Comparison of ENCODE assay signal across 24 mouse cellular contexts in the genomic region with DNA sequence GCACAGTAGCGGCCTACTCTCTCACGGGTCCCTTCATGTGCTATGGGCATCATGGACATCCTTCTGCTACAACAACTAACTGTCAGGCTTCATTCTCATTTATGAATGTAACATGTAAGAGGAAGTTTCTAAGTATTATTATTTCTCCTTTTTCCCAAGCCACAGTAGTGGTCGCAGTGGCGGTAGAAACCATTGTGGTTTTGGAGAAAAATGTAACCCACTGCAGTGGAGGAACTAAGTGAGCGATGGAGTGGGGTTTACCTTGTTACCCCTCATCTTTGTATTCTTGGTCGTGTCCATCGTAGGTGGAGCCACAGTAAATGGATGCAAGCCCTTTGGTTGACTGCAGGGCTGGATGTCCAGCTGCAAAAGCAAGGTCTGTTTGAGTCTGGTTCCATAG.
"Had no signal": no experiment of that assay in that cellular context is flagged by ENCODE, and none has a peak within 500 bp of the region (broad histone marks: within the 10 kb centered on the region; RNA-seq: fewer than 3 reads in every experiment).

No protein-coding gene starts in this region.

- H3K27me3 ChIP-seq: heart, embryonic 13.5 days; heart, embryonic 15.5 days; intestine, embryonic 15.5 days; limb, embryonic 15.5 days; liver, embryonic 12.5 days had no signal

- H3K9me3 ChIP-seq: heart, embryonic 13.5 days; heart, embryonic 15.5 days; intestine, embryonic 15.5 days; limb, embryonic 13.5 days; limb, embryonic 15.5 days had no signal

- DNase-seq: forebrain, postnatal 0 days; gastrocnemius, postnatal 25 days; heart, adult 11 months; heart, adult 2 months; heart, postnatal 14 days; heart, postnatal 36 days; kidney, adult 18-20 months; kidney, adult 8-10 months; kidney, postnatal 10 days; kidney, postnatal 25 days; kidney, postnatal 4 days; layer of hippocampus, postnatal 36 days; left cerebral cortex, postnatal 4 days had no signal

- ATAC-seq: forebrain, postnatal 0 days; inflammation-experienced regulatory T-cells, adult 6 months; intestine, embryonic 15.5 days; intestine, postnatal 0 days; liver, embryonic 12.5 days had no signal

- H3K4me2 ChIP-seq: heart, embryonic 11.5 days; heart, embryonic 13.5 days; heart, embryonic 15.5 days; hindbrain, embryonic 14.5 days; intestine, embryonic 15.5 days; limb, embryonic 13.5 days; limb, embryonic 15.5 days; liver, embryonic 12.5 days had no signal

- H3K9ac ChIP-seq: forebrain, postnatal 0 days; heart, embryonic 13.5 days; heart, embryonic 15.5 days; hindbrain, embryonic 14.5 days; intestine, embryonic 15.5 days; limb, embryonic 13.5 days; limb, embryonic 15.5 days; liver, embryonic 12.5 days had no signal

- H3K36me3 ChIP-seq: heart, embryonic 13.5 days; heart, embryonic 15.5 days; intestine, embryonic 15.5 days; limb, embryonic 13.5 days; limb, embryonic 15.5 days; liver, embryonic 12.5 days had no signal

- H3K27ac ChIP-seq: heart, adult 2 months; heart, embryonic 13.5 days; heart, embryonic 15.5 days; hindbrain, embryonic 14.5 days; intestine, embryonic 15.5 days; layer of hippocampus, adult 2 months; limb, embryonic 13.5 days; limb, embryonic 15.5 days; liver, embryonic 12.5 days had no signal

- H3K4me3 ChIP-seq: heart, adult 2 months; heart, embryonic 13.5 days; heart, embryonic 15.5 days; intestine, embryonic 15.5 days; layer of hippocampus, adult 2 months; limb, embryonic 13.5 days; limb, embryonic 15.5 days; liver, embryonic 12.5 days had no signal

- H3K4me1 ChIP-seq: heart, embryonic 13.5 days; heart, embryonic 15.5 days; intestine, embryonic 15.5 days; limb, embryonic 13.5 days; limb, embryonic 15.5 days; liver, embryonic 12.5 days had no signal
